Mouse (Mus musculus) cerebellum, postnatal 10 days (tissue): ENCODE results near the gene Tmem192.

Source experiments
- DNase-seq, 2 experiments: peaks; one replicate each; pipeline ENCODE4 v3.0.0; 2021; ENCODE audit warnings: mixed read lengths in 2 of 2

Tmem192 gene

DNA sequence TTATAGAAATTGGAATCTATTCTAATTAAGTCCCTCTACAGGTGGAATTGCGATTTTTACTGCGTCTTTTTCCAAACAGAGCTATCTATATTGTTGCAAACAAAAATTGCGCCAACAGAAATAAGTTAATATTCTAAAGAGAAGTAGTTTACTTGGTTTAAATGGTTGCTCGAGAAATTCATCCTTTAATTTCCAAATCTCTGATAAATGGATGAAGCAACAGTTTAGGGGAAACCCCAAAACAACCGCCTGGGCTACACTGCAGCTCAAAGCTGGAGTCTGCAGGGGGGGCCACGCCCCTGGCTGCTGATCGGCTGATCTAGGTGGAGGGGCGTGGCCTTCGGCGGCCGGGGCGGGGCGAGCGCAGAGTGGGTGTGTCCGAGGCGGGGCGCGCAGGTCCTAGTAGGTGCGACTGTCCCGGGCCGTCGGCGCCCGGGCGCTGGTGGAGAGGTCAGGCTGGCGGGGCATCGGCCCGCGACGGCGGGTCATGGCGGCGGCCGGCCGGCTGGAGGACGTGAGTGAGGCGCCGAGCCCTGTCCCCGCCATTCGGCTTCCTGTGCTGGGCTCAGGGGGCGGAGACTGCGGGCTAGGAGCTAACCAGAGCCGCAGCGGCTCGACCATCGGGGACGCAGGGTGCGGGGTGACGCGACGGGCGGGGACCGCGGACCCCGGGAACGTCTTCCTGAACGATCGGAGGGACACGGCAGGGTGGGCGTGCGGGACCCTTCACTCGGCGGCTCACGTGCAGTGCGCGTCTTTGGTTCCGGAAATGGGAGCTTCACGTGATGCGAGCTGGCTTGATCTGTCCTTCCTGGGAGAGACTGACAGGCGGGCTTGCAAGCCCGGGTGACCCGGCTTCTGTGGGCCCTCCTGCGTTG, at the start of gene Tmem192:
TSS of gene Tmem192 (plus strand) at position 366 of the 878 bp plus-strand sequence.
- DNase-seq = peak; percentile 98

DNA sequence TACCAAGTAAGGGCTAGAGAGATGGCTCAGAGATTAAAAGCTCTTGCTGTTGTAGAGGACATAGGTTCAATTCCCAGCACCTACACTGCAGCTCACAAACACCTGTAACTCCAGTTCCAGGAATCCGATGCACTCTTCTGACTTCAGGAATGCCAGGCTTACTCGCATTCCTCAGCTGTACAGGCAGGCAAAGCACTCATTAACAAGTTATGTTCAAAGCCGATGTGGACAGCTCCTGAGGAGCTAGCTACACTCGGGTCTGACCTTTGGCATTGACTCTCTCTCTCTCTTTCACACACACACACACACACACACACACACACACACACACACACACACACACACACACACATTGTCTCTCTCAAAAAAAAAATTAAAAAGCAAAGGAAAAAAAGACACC, 48.3 kb upstream of the Tmem192 start:
- no peak for DNase-seq

- no peak for DNase-seq
Measured at GRCm38 (mm10) chr8:64900645-64901044, 46.3 kb upstream of the Tmem192 start.

DNA sequence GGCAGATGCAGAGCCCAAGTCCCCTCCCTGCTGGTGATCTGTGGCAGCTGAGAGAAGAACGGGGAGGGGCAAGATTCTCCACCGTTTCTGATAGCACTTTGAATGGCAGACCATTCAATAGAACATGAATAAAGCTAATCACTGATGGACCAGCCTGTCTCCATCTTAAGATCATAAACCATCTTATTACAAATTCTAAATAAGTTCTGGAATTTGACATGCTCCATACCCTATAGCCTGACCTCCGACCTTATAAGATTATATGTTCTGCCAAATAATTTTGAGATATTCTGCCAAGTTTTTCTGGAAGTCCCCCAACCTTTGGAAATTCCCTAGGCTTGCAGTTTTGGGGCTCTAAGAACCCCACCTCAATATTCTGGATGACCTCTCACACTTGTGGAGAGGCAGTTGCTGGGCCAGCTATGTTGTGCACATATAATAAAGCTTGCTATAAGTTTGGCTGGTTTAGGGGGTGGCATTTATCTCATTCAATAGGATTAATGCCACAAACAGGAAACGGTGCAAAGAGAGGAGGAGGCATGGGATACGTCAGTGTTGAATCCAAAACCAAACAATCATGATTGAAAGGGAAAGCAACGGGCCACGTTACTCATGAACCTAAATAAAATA, 45.3 kb upstream of the Tmem192 start:
- DNase-seq = no peak

DNA sequence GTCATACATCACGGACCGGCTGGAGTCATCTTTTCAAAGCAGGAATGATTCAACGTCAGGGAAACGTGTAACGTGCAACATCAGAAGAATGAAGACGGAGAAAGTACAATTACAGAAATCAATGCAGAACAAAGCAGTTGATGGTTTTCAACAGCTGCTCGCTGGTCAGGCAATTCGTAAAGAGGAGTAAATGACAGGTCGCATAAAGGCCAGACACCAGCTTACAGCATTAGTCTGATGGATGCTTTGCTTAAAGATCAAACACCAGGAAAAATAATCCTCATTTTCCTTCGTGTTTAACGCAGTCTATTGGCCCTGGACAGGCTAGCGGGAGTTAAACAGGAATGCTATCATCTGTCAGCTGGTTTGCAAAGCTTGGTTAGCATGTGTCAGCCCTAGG, 44.8 kb upstream of the Tmem192 start:
- no peak for DNase-seq

GRCm38 (mm10) chr8:64903778-64904177, 43.2 kb upstream of the Tmem192 start:
- no peak for DNase-seq

GRCm38 (mm10) chr8:64910026-64910425, 37.0 kb upstream of the Tmem192 start:
- no peak for DNase-seq

DNA sequence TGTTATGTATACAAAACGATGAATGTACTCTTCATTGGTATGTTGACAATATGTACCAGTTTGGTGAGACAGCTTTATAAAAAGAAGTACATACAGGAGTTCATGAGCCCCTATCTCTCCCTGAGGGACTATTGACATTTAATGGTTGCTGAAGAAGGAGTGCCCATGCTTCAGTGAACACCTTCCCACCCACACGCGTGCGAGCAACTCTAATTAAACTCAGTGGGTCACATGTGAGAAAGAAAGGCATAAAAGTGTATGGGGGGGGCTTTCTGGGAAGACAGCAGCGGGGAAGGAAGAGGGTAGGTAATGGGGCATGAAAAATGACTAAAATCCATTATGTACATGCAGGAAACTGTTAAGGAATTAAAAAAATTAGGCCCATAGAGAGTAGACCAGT, 30.2 kb upstream of the Tmem192 start:
- DNase-seq = no peak

- no peak for DNase-seq
Measured at GRCm38 (mm10) chr8:64923329-64923728, 23.7 kb upstream of the Tmem192 start.

- DNase-seq = no peak
Measured at GRCm38 (mm10) chr8:64925762-64926161, 21.2 kb upstream of the Tmem192 start.

DNA sequence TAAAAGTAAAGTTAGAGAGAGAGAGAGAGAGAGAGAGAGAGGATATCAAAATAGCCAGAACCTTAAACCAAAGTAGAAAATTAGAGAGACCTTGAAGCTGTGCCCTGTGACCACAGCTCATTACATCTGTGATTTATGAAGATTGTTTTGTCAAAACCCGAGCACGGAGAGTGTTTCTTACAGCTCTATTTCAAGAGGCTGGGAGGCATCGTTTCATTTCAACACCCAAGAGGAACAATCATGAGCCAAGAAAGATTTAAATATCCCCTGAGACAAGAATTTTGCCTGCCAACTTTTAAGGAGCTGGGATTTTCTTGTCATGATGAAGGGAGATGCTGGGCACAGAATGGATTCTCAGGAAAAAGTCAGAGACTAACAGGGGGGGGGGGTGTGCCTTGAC, 20.6 kb upstream of the Tmem192 start:
- DNase-seq = no peak

- no peak for DNase-seq
Measured at GRCm38 (mm10) chr8:64928938-64929337, 18.0 kb upstream of the Tmem192 start.

GRCm38 (mm10) chr8:64934997-64935396, 12.0 kb upstream of the Tmem192 start:
- no peak for DNase-seq

GRCm38 (mm10) chr8:64941019-64941418, 6.0 kb upstream of the Tmem192 start:
- peak in 1 of 2 experiments; percentile 29 for DNase-seq

GRCm38 (mm10) chr8:64941495-64941894, 5.5 kb upstream of the Tmem192 start:
- DNase-seq = peak; percentile 91 to 95

- no peak for DNase-seq
Measured at GRCm38 (mm10) chr8:64942946-64943345, 4.0 kb upstream of the Tmem192 start.

DNA sequence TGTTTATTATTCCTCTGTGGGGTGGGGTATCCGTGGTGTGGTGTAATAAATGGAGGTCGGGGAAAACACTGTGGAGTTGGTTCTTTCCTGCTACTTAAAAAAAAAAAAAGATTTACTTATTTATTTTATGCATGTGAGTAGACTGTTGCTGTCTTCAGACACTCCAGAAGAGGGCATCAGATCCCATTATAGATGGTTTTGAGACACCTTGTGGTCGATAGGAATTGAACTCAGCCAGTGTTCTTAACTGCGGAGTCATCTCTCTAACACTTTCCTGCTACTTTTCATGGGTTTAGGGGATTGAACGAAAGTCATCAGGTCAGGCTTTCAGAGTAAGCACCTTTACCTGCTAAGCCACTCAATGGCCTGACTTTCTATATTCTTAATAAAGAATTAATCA, 2.2 kb upstream of the Tmem192 start:
- DNase-seq = peak in 1 of 2 experiments; percentile 33

- DNase-seq = no peak
Measured at GRCm38 (mm10) chr8:64945606-64946005, 1.4 kb upstream of the Tmem192 start.

- DNase-seq = no peak
Measured at GRCm38 (mm10) chr8:64946441-64946819, 555 bp upstream of the Tmem192 start.

- DNase-seq = no peak
Measured at GRCm38 (mm10) chr8:64947698-64948034, 681 bp downstream of the Tmem192 start.

- peak; percentile 45 to 59 for DNase-seq
Measured at GRCm38 (mm10) chr8:64948371-64948770, 1.4 kb downstream of the Tmem192 start.

GRCm38 (mm10) chr8:64952101-64952500, 5.1 kb downstream of the Tmem192 start:
- no peak for DNase-seq

GRCm38 (mm10) chr8:64959025-64959424, 12.0 kb downstream of the Tmem192 start:
- DNase-seq = no peak

DNA sequence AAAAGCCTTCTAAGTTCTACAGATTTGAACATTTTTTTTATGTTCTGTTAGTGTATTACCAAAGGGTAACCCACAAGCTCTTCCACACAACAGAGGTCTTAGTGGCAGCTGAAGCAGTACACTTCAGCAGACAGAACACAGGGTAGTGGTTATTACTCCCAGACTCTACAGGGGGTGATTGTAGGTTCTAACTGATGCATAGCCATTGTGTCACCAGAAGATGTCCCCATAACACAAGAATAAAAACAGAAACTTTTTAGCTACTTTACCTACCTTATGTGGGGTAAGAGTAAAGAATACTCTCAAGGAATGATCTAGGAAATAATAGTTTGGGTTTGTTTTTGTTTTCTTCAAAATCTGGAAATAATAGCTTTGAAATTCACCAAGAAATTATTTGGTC, 15.9 kb downstream of the Tmem192 start:
- peak in 1 of 2 experiments; percentile 20 for DNase-seq
